Mouse (Mus musculus) G1E (cell line): ENCODE results near the gene Bmp8a.

Experiments used
- CTCF ChIP-seq: IDR thresholded peaks from 2 replicates; pipeline ENCODE4 v1.5.1; 2012; ENCODE audit warnings: low read depth, low read length, inconsistent platforms, mixed read lengths
- POLR2AphosphoS5 ChIP-seq: IDR thresholded peaks from 2 replicates; pipeline ENCODE4 v1.6.1; 2012; ENCODE audit warnings: low read depth, low read length, inconsistent platforms; ENCODE audit not compliant: insufficient replicate concordance
- TAL1 ChIP-seq: conservative IDR thresholded peaks from 2 replicates; pipeline ENCODE4 v1.6.1; 2012; ENCODE audit warnings: low read depth, low read length, inconsistent platforms, mixed read lengths

DNA sequence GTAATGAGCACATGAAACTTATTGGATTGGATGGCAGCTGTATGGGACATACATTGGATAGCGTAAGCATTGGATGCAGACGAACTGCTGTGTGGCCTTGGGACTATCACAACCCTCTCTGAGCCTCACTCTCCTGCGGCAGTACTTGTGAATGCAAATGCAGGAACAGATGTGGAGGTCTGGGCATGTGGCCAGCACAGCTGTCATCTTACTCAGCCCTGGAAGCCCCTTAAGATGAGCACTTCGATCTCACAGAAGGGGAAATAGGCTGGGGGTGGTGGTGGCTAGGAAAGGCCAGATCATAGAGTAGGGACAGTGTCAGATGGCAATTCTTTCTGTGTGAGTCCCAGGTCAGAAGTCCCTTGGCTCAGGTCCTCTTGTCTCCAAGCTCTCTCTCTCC, 5.4 kb downstream of the Bmp8a start:
- TF ChIP-seq CTCF (no peak), TAL1 (no peak), POLR2AphosphoS5 (no peak)
